Mouse (Mus musculus) thymus, postnatal 10 days (tissue): ENCODE results near the gene Ahsg.

Source experiments
- DNase-seq, 2 experiments: peaks; one replicate each; pipeline ENCODE4 v3.0.0; 2021; ENCODE audit warnings: low spot score in 2 of 2

The Ahsg gene

GRCm38 (mm10) chr16:22890683-22891510 is at the start of gene Ahsg:
Ahsg (plus strand) TSS chr16:22891277.
- no peak for DNase-seq

DNA sequence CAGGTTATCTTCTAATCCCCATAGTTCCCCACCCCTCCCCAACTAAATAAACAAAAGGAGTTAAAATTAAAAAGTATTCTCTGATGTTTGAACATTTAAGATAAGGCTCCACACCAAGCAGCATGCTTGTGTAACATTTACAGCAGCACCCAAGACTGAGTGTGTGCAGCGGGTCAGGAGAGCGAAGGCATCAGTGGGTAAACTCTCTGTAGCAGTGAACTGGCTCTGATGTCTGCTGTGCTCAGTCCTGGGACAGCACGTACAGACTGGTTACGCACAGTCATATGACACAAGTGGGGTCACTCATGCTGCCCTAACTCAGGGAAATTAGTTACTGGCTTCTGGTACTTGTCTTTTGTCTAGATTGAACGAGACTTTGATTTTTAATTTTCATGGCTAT is 48.2 kb upstream of the Ahsg start:
- DNase-seq, result no peak

GRCm38 (mm10) chr16:22844061-22844801 is 46.8 kb upstream of the Ahsg start:
- peak; percentile 8 to 30 for DNase-seq

DNA sequence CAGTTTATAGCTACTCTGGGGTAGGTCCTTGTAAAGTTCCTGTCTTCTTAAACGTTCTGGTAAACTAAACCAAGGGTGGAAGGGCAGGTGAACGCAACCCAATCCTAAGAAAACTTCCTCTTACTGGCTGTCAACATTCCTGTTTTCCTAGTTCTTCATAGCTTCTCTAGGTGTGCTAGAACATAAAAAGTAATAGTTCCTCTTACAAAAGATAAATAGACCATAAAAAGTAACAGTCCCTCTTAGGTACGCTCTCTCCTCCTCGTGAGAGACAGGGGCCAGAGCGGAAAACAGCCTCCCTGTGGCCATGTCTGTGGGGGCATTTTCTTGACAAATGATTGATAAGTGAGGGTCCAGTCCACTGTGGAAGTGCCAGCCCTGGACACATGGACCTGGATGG is 46.2 kb upstream of the Ahsg start:
- DNase-seq, result no peak

DNA sequence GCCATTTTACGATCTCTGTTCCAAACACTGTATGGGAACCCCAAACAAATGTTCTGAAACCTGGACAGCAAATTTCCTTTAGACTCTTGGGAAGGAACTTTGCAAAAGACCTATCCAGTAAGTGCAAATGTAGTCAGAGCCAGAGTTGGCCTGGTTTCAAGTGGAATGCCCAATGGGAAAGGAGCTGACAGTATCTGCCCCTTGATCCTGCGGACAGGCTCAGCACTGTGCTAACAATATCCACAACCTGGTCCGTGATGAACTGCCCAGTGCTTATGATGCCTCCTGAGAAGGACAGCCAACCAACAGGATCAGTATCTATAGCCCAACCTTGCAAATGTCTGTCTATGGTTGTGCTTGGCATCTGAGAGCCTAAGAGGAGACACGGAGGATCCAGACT is 45.6 kb upstream of the Ahsg start:
- no peak for DNase-seq

GRCm38 (mm10) chr16:22847686-22848085 is 43.4 kb upstream of the Ahsg start:
- no peak for DNase-seq

DNA sequence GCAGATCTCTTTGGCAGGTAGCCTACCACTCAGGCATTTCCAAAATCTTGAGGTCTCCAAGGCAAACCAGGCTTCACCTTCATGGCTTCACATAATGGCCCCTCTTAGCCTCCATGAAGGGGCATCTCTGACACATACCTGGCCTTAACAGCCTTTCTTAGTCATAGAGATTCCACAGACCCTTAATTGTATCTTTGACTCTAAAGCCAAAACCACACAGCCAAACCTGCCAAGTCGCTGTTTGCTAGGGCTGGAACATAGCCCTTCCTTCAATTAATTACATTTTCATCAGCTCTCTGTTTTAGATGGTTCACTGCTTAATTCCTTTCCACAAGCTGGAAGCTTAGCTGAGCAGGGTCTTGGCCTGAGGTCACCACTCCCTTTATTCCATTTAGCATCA is 42.7 kb upstream of the Ahsg start:
- no peak for DNase-seq

DNA sequence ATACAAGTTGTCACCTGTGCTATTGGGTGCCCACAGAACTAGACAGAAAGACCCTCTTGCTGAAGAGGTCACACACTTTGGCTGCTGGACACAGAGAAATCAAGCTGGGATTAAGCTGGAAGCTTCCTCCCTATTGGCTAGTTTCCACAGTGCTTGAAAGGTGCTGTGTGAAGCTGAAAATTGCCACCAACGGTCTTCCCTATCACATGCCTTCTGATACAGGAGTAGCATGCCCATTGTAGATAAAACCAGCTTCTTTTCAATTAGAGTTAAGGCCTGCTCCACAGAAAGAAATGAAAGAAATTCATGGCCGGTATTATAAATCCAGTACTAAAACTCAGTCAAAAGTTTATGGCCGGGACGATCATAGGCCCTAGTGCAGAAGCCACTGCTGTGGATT is 38.4 kb upstream of the Ahsg start:
- no peak for DNase-seq

DNA sequence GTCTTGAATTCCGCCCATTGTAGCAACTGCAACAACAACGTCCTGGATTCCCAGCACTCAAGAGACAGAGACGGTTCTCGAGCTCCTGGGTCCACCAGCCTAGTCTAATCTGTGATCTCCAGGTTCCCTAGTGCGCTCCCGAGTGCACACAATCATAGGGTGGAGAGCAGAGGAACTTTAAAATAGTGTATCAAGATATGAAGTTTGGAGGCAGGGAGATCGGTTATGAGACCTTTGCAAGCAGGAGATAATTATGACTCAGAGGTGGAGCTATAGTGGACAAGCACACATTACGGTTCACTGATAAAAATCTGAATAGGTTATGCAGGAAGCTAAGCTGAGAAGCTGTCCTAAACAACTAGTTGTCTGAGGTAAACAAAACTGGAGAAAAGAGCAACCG is 34.3 kb upstream of the Ahsg start:
- no peak for DNase-seq

- DNase-seq, result peak; percentile 97
These were observed 33.5 kb upstream of the Ahsg start, which contains the start of the genes Tbccd1 and Dnajb11 for GRCm38 (mm10) chr16:22857431-22858113. Tbccd1 (minus strand) TSS chr16:22857669. Dnajb11 (plus strand) TSS chr16:22857845.

DNA sequence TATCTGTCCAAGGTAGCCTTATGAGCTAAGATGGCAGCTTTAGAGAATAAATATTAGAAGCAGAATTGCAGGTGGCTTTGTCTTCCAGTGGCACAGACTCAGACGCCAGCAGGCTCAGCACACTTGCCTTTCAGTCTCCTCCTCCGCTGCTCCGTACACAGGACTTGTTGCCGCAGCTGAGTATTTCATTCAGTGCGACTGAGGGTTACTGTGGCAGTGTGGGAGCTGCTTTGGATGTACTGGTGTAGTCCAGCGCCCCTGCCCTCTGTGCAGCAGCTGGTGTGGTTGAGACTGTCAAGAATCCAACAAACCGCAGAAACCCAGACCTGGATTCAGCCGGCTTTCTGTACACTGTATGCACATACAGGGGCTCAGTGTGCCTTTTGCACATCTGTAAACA is 18.7 kb upstream of the Ahsg start:
- no peak for DNase-seq

DNA sequence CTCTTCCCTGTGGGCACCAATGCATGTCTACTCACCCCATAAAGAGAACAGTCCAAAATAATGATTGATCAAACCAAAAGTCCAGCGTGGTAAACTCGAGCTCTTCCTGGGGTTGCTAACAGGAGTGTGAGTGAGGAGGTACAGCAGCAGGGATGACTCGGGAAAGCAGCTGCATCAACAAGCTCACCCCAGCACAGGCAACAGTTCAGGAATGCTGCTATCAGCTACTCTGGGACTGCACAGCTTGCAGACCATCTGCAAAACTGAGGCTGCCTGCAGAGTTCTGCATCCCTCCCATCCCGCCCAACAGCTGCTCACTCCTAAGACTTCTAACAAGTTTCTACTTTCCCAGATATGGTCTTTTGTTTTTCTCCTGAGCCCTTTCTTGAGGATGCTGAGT is 17.7 kb upstream of the Ahsg start:
- DNase-seq, result no peak

GRCm38 (mm10) chr16:22876218-22877043 is 14.6 kb upstream of the Ahsg start:
- DNase-seq, result peak in 1 of 2 experiments; percentile 36

DNA sequence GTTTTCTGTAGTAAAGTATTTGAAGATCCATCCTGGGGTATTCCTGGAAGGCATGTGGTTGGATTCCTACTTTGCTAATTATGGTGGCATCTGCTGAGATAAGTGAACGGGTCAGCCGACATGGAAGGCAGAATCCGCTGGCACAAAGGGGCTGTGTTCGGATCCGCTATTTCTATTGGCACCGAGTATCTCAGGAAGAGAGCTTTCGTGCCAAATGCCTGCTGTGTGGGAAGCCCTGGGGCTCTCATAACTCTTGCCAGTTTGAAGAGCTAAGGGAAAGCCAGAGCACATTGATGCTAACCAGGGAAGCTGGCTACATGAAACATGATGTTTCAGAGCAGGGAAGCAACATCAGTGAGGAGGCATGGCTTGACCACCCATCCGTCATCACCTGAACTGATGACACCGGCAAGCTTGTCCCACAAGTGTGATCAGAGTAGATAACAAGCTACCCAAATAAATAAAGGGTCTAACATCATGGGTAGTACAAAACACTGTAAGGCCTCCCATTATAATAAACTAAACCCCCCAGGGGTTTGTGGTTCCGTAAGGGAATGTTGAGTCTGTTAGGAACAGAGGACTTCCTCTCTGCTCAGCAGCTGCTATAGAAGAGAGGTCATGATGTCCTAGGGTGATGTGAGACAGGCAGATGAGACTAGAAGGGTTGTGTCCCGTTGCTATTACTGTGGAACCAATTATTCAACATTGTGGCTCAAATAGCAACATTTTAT is 13.3 kb upstream of the Ahsg start:
- no peak for DNase-seq

DNA sequence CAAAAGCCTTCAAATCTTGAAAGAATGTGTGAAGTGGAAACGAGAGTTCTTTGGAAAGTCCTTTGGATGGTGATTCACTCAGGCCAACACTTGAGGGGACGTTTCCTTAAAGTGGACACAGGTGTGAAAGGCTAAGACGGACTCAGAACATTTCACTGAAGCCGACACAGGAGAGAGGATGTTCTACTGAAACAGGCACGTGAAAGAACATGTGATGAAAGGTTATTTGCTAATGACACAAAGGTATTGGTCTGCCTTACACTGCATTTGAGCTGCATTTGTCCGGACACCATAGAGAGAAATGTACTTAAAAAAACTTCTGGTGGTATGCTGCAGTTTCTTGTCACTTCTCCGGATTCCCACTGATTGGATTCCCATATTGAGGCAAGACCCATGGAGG is 12.4 kb upstream of the Ahsg start:
- no peak for DNase-seq

- no peak for DNase-seq
These were observed 11.0 kb upstream of the Ahsg start for GRCm38 (mm10) chr16:22879945-22880595.

- no peak for DNase-seq
These were observed 10.2 kb upstream of the Ahsg start for GRCm38 (mm10) chr16:22880900-22881299.

GRCm38 (mm10) chr16:22881487-22881886 is 9.6 kb upstream of the Ahsg start:
- no peak for DNase-seq

GRCm38 (mm10) chr16:22883441-22883840 is 7.6 kb upstream of the Ahsg start:
- no peak for DNase-seq

DNA sequence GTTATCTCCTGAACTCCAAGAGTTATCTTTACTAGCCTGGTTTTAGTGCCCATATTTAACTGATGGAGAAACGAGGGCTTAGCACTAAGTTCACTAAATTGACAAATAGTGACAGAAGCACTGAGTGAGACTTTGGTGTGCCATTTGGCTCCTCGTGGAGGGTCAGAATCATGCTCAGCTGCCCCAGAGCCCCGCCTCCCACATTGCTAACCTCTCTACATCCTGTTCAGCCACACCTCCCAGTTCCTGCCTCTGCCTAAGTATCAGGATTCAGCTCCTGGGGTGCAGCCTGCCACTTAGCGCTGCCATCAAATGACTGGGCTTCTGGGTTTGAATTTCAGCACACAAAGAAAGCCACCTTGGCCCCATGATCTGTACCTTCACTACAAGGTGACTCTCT is 5.7 kb upstream of the Ahsg start:
- DNase-seq, result no peak
